Mouse (Mus musculus): ENCODE results near the gene Ago4. TPM values are rescaled to one million over a fixed set of nuclear protein-coding genes. Genes with fewer than 3 reads are reported as not detected.

The Ago4 gene
- polyA plus RNA-seq, 1 experiment, result not detected

GRCm38 (mm10) chr4:126533729-126534070 lies 428 bp upstream of the Ago4 start:
- peaks cover 4% of the 10 kb centered on the region for H3K4me1 ChIP-seq (ENCODE audit: control insufficient read depth, insufficient read depth, low read length)
- H3K4me3 ChIP-seq (ENCODE audit: insufficient read depth, low read depth, low read length), result peak overlapping the region; percentile 88
- TF ChIP-seq POLR2A (IDR thresholded peaks at IDR 0.05; ENCODE audit: insufficient read depth, low read depth, low read length), result no peak
- no peak for TF ChIP-seq CTCF (IDR thresholded peaks at IDR 0.05; ENCODE audit: insufficient read depth, low read depth, low read length)
- 8% methylated on average over 7 of the region's 7 CpGs for WGBS
- H3K27ac ChIP-seq (ENCODE audit: insufficient read depth, low read depth, low read length), result peak overlapping the region; percentile 75; the same call in 1 of the 2 replicates

DNA sequence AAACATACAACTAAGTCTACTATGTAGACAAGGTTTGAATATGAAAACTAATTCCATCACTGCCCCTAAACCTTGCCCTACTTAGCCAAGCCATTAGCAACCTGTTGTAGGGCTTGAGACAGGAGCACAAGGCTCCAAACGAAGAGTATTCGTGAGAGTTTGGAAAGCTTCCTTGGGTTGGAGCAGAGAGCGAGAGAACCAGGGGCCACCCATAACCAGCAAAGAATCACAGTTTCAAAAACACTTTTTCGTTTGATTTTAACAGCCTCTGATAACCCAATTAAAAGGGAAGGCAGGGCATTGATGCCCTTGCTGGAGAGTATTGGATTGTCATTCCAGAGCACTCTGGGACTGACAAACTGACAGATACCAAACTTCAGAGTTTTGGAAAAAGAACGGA lies 980 bp downstream of the Ago4 start:
- TF ChIP-seq CTCF (IDR thresholded peaks at IDR 0.05; ENCODE audit: insufficient read depth, low read depth, low read length), result no peak
- no peak for TF ChIP-seq POLR2A (IDR thresholded peaks at IDR 0.05; ENCODE audit: insufficient read depth, low read depth, low read length)
- no peak overlapping the region for H3K27ac ChIP-seq (ENCODE audit: insufficient read depth, low read depth, low read length)
- peak overlapping the region; percentile 88 for H3K4me3 ChIP-seq (ENCODE audit: insufficient read depth, low read depth, low read length)
- H3K4me1 ChIP-seq (ENCODE audit: control insufficient read depth, insufficient read depth, low read length), result peaks cover 4% of the 10 kb centered on the region
- 23% methylated on average over 5 of the region's 5 CpGs for WGBS

- WGBS, result 95% methylated on average over 5 of the region's 5 CpGs
- TF ChIP-seq POLR2A (IDR thresholded peaks at IDR 0.05; ENCODE audit: insufficient read depth, low read depth, low read length) (no peak), CTCF (IDR thresholded peaks at IDR 0.05; ENCODE audit: insufficient read depth, low read depth, low read length) (no peak)
- Histone ChIP-seq H3K4me3 (ENCODE audit: insufficient read depth, low read depth, low read length) (no peak overlapping the region), H3K27ac (ENCODE audit: insufficient read depth, low read depth, low read length) (no peak overlapping the region), H3K4me1 (ENCODE audit: control insufficient read depth, insufficient read depth, low read length) (no peaks in the 10 kb centered on the region)
Measured at GRCm38 (mm10) chr4:126526828-126527227, 6.4 kb downstream of the Ago4 start.

- TF ChIP-seq POLR2A (IDR thresholded peaks at IDR 0.05; ENCODE audit: insufficient read depth, low read depth, low read length) (no peak), CTCF (IDR thresholded peaks at IDR 0.05; ENCODE audit: insufficient read depth, low read depth, low read length) (no peak)
- H3K4me3 ChIP-seq (ENCODE audit: insufficient read depth, low read depth, low read length), result no peak overlapping the region
- H3K27ac ChIP-seq (ENCODE audit: insufficient read depth, low read depth, low read length), result no peak overlapping the region
- 86% methylated on average over 3 of the region's 3 CpGs for WGBS
- no peaks in the 10 kb centered on the region for H3K4me1 ChIP-seq (ENCODE audit: control insufficient read depth, insufficient read depth, low read length)
Measured at GRCm38 (mm10) chr4:126526164-126526563, 7.1 kb downstream of the Ago4 start.

GRCm38 (mm10) chr4:126512308-126513066 lies 20.8 kb downstream of the Ago4 start:
- WGBS, result 87% methylated on average over 6 of the region's 6 CpGs
- no peaks in the 10 kb centered on the region for H3K4me1 ChIP-seq (ENCODE audit: control insufficient read depth, insufficient read depth, low read length)
- no peak overlapping the region for H3K27ac ChIP-seq (ENCODE audit: insufficient read depth, low read depth, low read length)
- H3K4me3 ChIP-seq (ENCODE audit: insufficient read depth, low read depth, low read length), result no peak overlapping the region
- TF ChIP-seq POLR2A (IDR thresholded peaks at IDR 0.05; ENCODE audit: insufficient read depth, low read depth, low read length), result no peak
- TF ChIP-seq CTCF (IDR thresholded peaks at IDR 0.05; ENCODE audit: insufficient read depth, low read depth, low read length), result no peak

DNA sequence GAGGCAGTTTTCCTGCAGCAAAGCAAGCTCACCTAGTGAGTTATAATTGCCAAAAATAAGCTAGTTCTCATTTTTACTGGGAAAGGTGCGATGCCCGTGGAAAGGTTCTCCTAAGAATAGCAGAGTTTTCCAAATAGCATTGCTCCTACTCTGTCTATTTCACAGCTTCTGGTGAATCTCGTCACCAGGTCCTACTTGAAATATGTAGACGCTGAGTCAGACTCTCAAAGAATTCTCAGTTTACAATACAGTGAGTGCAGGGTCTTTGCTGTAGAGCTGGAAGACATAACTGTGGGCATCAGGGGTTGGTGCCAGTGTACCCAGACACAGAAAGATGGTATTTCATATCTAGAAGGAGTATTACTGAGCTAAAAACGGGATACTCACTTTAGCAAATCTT lies 22.3 kb downstream of the Ago4 start:
- 89% methylated on average over 5 of the region's 5 CpGs for WGBS
- Histone ChIP-seq H3K4me1 (ENCODE audit: control insufficient read depth, insufficient read depth, low read length) (no peaks in the 10 kb centered on the region), H3K4me3 (ENCODE audit: insufficient read depth, low read depth, low read length) (no peak overlapping the region), H3K27ac (ENCODE audit: insufficient read depth, low read depth, low read length) (no peak overlapping the region)
- TF ChIP-seq POLR2A (IDR thresholded peaks at IDR 0.05; ENCODE audit: insufficient read depth, low read depth, low read length) (no peak), CTCF (IDR thresholded peaks at IDR 0.05; ENCODE audit: insufficient read depth, low read depth, low read length) (no peak)

- WGBS, result 94% methylated on average over 2 of the region's 2 CpGs
- H3K4me1 ChIP-seq (ENCODE audit: control insufficient read depth, insufficient read depth, low read length), result no peaks in the 10 kb centered on the region
- no peak for TF ChIP-seq CTCF (IDR thresholded peaks at IDR 0.05; ENCODE audit: insufficient read depth, low read depth, low read length)
- no peak for TF ChIP-seq POLR2A (IDR thresholded peaks at IDR 0.05; ENCODE audit: insufficient read depth, low read depth, low read length)
- H3K4me3 ChIP-seq (ENCODE audit: insufficient read depth, low read depth, low read length), result no peak overlapping the region
- no peak overlapping the region for H3K27ac ChIP-seq (ENCODE audit: insufficient read depth, low read depth, low read length)
Measured at GRCm38 (mm10) chr4:126509072-126509471, 24.2 kb downstream of the Ago4 start.

DNA sequence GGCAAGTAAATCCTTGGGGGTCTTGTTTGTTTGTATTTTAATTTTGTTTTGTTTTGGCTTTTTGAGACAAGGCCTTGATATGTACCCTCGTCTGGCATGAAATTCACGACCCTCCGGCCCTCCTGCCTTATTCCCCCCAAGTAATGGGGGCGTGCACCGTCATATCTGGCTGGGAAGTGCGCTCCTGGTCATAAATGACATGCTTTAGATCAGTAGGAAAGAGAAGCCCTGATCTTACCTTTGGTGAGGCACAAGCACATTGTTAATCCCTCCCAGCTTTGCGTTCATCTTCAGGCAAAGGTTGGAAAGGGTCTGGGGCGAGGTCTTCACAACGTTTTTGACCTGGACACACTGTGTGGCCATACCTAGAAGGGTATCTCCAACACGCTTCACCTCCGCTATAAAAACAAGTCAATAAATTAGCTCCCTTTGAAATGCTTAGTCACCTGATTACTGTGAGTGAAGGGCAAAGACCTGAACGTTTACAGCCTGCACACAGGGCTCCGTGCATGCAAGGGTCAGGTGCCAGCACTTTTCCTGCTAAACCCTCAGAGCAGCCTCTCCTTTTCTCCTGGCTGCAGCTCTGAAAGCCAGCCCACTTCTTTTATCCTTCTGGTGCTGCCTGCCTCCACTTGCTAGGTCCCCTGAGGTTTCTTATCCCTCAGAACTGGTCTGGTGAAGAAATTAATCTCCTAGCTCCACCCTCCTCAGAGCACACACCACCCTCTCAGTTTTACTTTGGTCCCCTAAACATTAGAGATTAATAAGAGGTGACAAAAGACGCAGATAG lies 25.0 kb downstream of the Ago4 start:
- TF ChIP-seq CTCF (IDR thresholded peaks at IDR 0.05; ENCODE audit: insufficient read depth, low read depth, low read length) (no peak), POLR2A (IDR thresholded peaks at IDR 0.05; ENCODE audit: insufficient read depth, low read depth, low read length) (no peak)
- no peaks in the 10 kb centered on the region for H3K4me1 ChIP-seq (ENCODE audit: control insufficient read depth, insufficient read depth, low read length)
- no peak overlapping the region for H3K27ac ChIP-seq (ENCODE audit: insufficient read depth, low read depth, low read length)
- no peak overlapping the region for H3K4me3 ChIP-seq (ENCODE audit: insufficient read depth, low read depth, low read length)
- 79% methylated on average over 14 of the region's 14 CpGs for WGBS

GRCm38 (mm10) chr4:126502977-126503309 lies 30.3 kb downstream of the Ago4 start:
- 75% methylated on average over 8 of the region's 8 CpGs for WGBS
- no peak overlapping the region for H3K27ac ChIP-seq (ENCODE audit: insufficient read depth, low read depth, low read length)
- no peak for TF ChIP-seq POLR2A (IDR thresholded peaks at IDR 0.05; ENCODE audit: insufficient read depth, low read depth, low read length)
- no peak overlapping the region for H3K4me3 ChIP-seq (ENCODE audit: insufficient read depth, low read depth, low read length)
- no peaks in the 10 kb centered on the region for H3K4me1 ChIP-seq (ENCODE audit: control insufficient read depth, insufficient read depth, low read length)

Measured in olfactory bulb, adult 2 months (tissue).